Mouse (Mus musculus) heart, postnatal 0 days (tissue): ENCODE measurements at regions not wholly inside any gene's neighbourhood (a gene's known extent, or its start where the extent isn't known, plus 50 kb on each side); places are given as distances from the start of the nearest gene placed in this dataset.

Experiments used
- ATAC-seq: fragments of 200-750 bp; cut with Nextera tagmentation; 2 replicates; pipeline ENCODE4 v1.8.0; 2017; ENCODE audit warnings: low read depth, moderate number of reproducible peaks, moderate library complexity; ENCODE audit not compliant: insufficient read depth
- DNase-seq: peaks from one replicate; pipeline ENCODE4 v3.0.0-alpha.2; 2016; ENCODE audit warnings: low spot score
- H3K27ac ChIP-seq: fragments of 300-500 bp; sonication (generic); 2 replicates; pipeline ENCODE4 v1.5.1; 2014; ENCODE audit warnings: low read depth, mild to moderate bottlenecking
- H3K27me3 ChIP-seq: fragments of 300-500 bp; sonication (generic); 2 replicates; pipeline ENCODE4 v1.6.1; 2014; ENCODE audit warnings: low read length, mixed read lengths; ENCODE audit not compliant: control insufficient read depth, insufficient read depth
- H3K36me3 ChIP-seq: fragments of 300-500 bp; sonication (generic); replicated peaks from 2 replicates; pipeline ENCODE4 v1.6.1; 2014; ENCODE audit warnings: low read length, mixed read lengths; ENCODE audit not compliant: control insufficient read depth, insufficient read depth
- H3K4me1 ChIP-seq: fragments of 300-500 bp; sonication (generic); 2 replicates; pipeline ENCODE4 v1.6.1; 2014; ENCODE audit warnings: antibody characterized with exemption; ENCODE audit not compliant: control insufficient read depth, insufficient read depth
- H3K4me2 ChIP-seq: fragments of 300-500 bp; sonication (generic); 2 replicates; pipeline ENCODE4 v1.6.1; 2014; ENCODE audit warnings: low read depth, mild to moderate bottlenecking, low read length, moderate library complexity
- H3K4me3 ChIP-seq: fragments of 300-500 bp; sonication (generic); 2 replicates; pipeline ENCODE4 v1.5.1; 2014; ENCODE audit warnings: low read depth, low read length
- H3K9ac ChIP-seq: fragments of 300-500 bp; sonication (generic); replicated peaks from 2 replicates; pipeline ENCODE4 v1.6.1; 2014; ENCODE audit warnings: low read depth, low read length, mixed read lengths
- H3K9me3 ChIP-seq: fragments of 300-500 bp; sonication (generic); replicated peaks from 2 replicates; pipeline ENCODE4 v1.6.1; 2016; ENCODE audit warnings: low read length; ENCODE audit not compliant: control insufficient read depth
- CTCF ChIP-seq: IDR thresholded peaks from 2 replicates; pipeline ENCODE4 v1.5.1; 2016; ENCODE audit warnings: antibody characterized with exemption, control low read depth, low read depth
- EP300 ChIP-seq: IDR thresholded peaks from 2 replicates; pipeline ENCODE4 v1.6.1; 2016; ENCODE audit warnings: antibody characterized with exemption, low read depth
- WGBS: fragments of 180-500 bp; shearing (Covaris S2); extraction: QIAGEN DNeasy Blood & Tissue Kit; methylation state at CpG from one replicate; pipeline ENCODE4 v1.1.7; 2014; 5-methylcytosine and 5-hydroxymethylcytosine counted together

GRCm38 (mm10) chr1:121177908-121178311 is 154.5 kb downstream of the Insig2 start:
- Histone ChIP-seq H3K9me3 (no peaks in the 10 kb centered on the region), H3K4me1 (no peaks in the 10 kb centered on the region), H3K9ac (no peak overlapping the region), H3K4me2 (no peak overlapping the region), H3K27ac (no peak overlapping the region), H3K36me3 (no peaks in the 10 kb centered on the region), H3K27me3 (peaks cover 63% of the 10 kb centered on the region), H3K4me3 (0 out of 2 replicates have a peak overlapping the region, but pooled peaks have one; percentile 3)
- ATAC-seq (no peak), DNase-seq (no peak)
- 2% methylated on average over 31 of the region's 31 CpGs for WGBS
- TF ChIP-seq CTCF (no peak), EP300 (no peak)

- H3K4me1 ChIP-seq = no peaks in the 10 kb centered on the region
- ATAC-seq (no peak), DNase-seq (no peak)
- H3K4me3 ChIP-seq = no peak overlapping the region
- H3K9ac ChIP-seq = no peak overlapping the region
- H3K9me3 ChIP-seq = no peaks in the 10 kb centered on the region
- H3K4me2 ChIP-seq = no peak overlapping the region
- no peaks in the 10 kb centered on the region for H3K36me3 ChIP-seq
- TF ChIP-seq CTCF (no peak), EP300 (no peak)
- 2% methylated on average over 17 of the region's 17 CpGs for WGBS
- H3K27ac ChIP-seq = no peak overlapping the region
- H3K27me3 ChIP-seq = peaks cover 63% of the 10 kb centered on the region
Observed at GRCm38 (mm10) chr1:121178611-121179245, 153.7 kb downstream of the Insig2 start.

DNA sequence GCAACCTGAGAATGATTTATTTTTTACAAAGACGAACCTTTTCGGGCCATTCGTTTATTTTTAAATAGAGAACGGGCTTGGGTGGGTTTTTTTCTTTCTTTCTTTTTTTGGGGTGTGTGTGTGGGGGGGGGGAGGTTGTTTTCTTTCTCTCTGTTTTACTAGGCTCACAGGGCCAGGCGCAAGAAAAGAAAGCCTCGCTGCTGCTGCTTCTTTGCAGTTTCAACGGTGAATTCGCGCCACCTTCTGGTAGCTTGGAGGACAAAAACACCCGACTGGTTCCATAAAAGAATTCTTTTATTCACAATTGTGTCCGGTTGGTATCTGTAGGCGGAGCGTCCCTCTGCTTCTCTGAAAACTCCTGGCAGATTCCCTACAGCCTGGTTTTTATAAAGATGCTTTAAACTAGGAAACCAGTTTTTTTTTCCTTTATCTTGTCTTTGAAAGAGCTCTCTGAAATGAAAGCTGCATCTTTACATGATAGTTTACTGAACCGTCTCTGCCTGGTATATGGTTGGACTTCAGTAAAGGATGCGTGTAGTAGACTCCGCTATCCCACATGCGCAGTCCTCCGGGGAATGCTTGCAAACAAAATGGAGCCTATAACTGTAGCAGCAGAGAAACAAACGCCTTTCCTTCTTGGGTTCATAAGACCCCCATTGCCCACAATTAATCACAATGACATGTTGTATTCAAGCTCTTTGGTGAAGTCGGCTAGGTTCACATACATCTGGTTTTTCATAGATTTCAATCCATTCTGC is 151.9 kb downstream of the Insig2 start:
- peak; percentile 44; the same call in 1 of the 2 replicates for ATAC-seq
- WGBS = 19% methylated on average over 20 of the region's 20 CpGs
- Histone ChIP-seq H3K27ac (no peak overlapping the region), H3K4me3 (no peak overlapping the region), H3K27me3 (peaks cover 55% of the 10 kb centered on the region), H3K36me3 (no peaks in the 10 kb centered on the region), H3K9me3 (no peaks in the 10 kb centered on the region), H3K4me2 (no peak overlapping the region), H3K4me1 (no peaks in the 10 kb centered on the region), H3K9ac (no peak overlapping the region)
- TF ChIP-seq EP300 = no peak
- peak; percentile 72 for TF ChIP-seq CTCF
- peak; percentile 74 for DNase-seq

GRCm38 (mm10) chr1:121188895-121189294 is 143.5 kb downstream of the Insig2 start:
- H3K27ac ChIP-seq = no peak overlapping the region
- no peak overlapping the region for H3K9ac ChIP-seq
- no peak overlapping the region for H3K4me3 ChIP-seq
- WGBS = 22% methylated on average over 2 of the region's 2 CpGs
- TF ChIP-seq EP300 = no peak
- TF ChIP-seq CTCF = no peak
- H3K4me2 ChIP-seq = no peak overlapping the region
- no peaks in the 10 kb centered on the region for H3K27me3 ChIP-seq
- H3K9me3 ChIP-seq = peaks cover 8% of the 10 kb centered on the region
- H3K36me3 ChIP-seq = no peaks in the 10 kb centered on the region
- no peaks in the 10 kb centered on the region for H3K4me1 ChIP-seq
- ATAC-seq (no peak), DNase-seq (no peak)

DNA sequence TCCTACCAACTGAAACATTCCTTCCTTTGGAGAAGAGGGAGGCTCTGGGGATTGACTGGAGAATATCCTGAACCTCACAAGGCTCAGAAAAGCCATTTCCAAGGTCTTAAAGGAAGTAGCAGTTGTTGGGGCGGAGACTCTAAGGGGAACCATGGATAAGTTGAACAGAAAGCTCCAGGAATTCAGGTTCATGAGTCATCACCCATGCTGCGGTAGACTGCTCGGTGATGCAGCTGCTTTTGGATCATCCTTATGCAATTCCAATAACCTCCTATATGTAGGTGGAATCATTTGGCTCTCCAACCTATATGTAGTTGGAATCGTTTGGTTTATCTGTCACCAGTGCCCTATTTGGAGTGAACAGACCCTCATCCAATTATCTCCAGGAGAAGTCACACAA is 137.6 kb downstream of the Insig2 start:
- H3K4me3 ChIP-seq = no peak overlapping the region
- no peak overlapping the region for H3K27ac ChIP-seq
- TF ChIP-seq CTCF = no peak
- H3K9me3 ChIP-seq = no peaks in the 10 kb centered on the region
- no peaks in the 10 kb centered on the region for H3K36me3 ChIP-seq
- ATAC-seq (no peak), DNase-seq (no peak)
- H3K27me3 ChIP-seq = no peaks in the 10 kb centered on the region
- H3K4me1 ChIP-seq = no peaks in the 10 kb centered on the region
- H3K9ac ChIP-seq = no peak overlapping the region
- 79% methylated on average over 4 of the region's 4 CpGs for WGBS
- no peak overlapping the region for H3K4me2 ChIP-seq
